Mouse (Mus musculus) myocyte (in vitro differentiated cells): ENCODE results near the gene Emp2.

Source experiments
- POLR2A ChIP-seq: IDR thresholded peaks from one replicate; pipeline ENCODE4 v1.6.1; 2011; ENCODE audit warnings: low read depth, mild to moderate bottlenecking, control low read depth, moderate library complexity; ENCODE audit not compliant: insufficient read length
- SRF ChIP-seq: IDR thresholded peaks from one replicate; pipeline ENCODE4 v1.6.1; 2011; ENCODE audit warnings: low read depth; ENCODE audit not compliant: control insufficient read depth, insufficient read length
- USF1 ChIP-seq: IDR thresholded peaks from one replicate; pipeline ENCODE4 v1.6.1; 2011; ENCODE audit warnings: low read depth, mild to moderate bottlenecking, control low read depth, moderate library complexity

DNA sequence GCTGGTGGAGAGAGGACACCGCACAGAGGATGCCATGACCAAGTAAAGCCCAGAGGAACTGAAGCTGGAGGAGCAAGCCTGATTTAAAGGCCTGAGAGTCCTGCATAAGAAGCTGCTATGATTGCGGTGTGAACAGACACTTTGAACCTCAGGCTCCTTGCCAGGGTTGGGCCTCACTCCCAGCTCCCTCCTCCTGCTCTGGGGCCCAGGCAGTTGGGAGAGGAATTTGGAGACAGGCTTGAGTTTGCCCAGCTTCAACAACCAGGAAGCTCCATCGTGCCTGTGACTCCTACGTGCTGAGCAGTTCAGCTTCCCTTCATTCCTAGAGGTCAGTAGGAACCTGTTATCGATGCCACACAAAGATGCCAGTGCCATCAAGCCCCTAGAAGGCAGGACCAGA lies 35.7 kb upstream of the Emp2 start:
- TF ChIP-seq POLR2A (no peak), SRF (no peak), USF1 (no peak)
